Mouse (Mus musculus) CH12.LX (cell line): Measurements from ENCODE around the gene Plgrkt. TPM values are rescaled to one million over a fixed set of nuclear protein-coding genes. Genes with fewer than 3 reads are reported as not detected.

Experiments used
- DNase-seq: peaks from one replicate; pipeline ENCODE4 v3.0.0-alpha.2; 2013; ENCODE audit errors: extremely low read depth
- H3K27ac ChIP-seq: 2 replicates; pipeline ENCODE4 v1.5.1; 2012; ENCODE audit warnings: low read depth, mild to moderate bottlenecking, control low read depth, moderate library complexity; ENCODE audit not compliant: insufficient read depth
- H3K27me3 ChIP-seq: replicated peaks from 2 replicates; pipeline ENCODE3; 2012; ENCODE audit warnings: inconsistent platforms
- H3K36me3 ChIP-seq, 2 experiments: replicated peaks in 1 of 2; 2 replicates each; pipeline versions ENCODE3 to v1.6.1; 2012; ENCODE audit warnings: inconsistent platforms in 1 of 2, low read length in 1 of 2, mild to moderate bottlenecking in 1 of 2, mixed read lengths in 1 of 2, moderate library complexity in 1 of 2; ENCODE audit not compliant: control insufficient read depth in 1 of 2, insufficient read depth in 1 of 2
- H3K4me1 ChIP-seq, 2 experiments: 2 replicates each; pipeline ENCODE4 v1.6.1; 2012; ENCODE audit warnings: inconsistent platforms in 1 of 2, moderate library complexity in 1 of 2; ENCODE audit not compliant: insufficient read depth in 2 of 2, control insufficient read depth in 1 of 2
- H3K4me2 ChIP-seq: 2 replicates; pipeline ENCODE4 v1.6.1; 2012; ENCODE audit warnings: low read depth, mild to moderate bottlenecking, control low read depth; ENCODE audit not compliant: poor library complexity, insufficient read depth, severe bottlenecking
- H3K4me3 ChIP-seq, 3 experiments: fragments of 150-350 bp in 1 of 3; sonication (generic) in 1 of 3; replicated peaks in 1 of 3; 2 replicates each; pipeline versions ENCODE3 to v1.5.1; 2011 to 2012; ENCODE audit warnings: low read depth in 2 of 3, low read length in 2 of 3, mild to moderate bottlenecking in 2 of 3, moderate library complexity in 2 of 3, control low read depth in 1 of 3, improper control_type of control experiment in 1 of 3, inconsistent platforms in 1 of 3, mixed read lengths in 1 of 3; ENCODE audit not compliant: poor library complexity in 1 of 3
- H3K79me2 ChIP-seq: replicated peaks from 2 replicates; pipeline ENCODE4 v1.6.1; 2012; ENCODE audit warnings: mild to moderate bottlenecking, moderate library complexity; ENCODE audit not compliant: control insufficient read depth, poor library complexity, insufficient read depth, severe bottlenecking; ENCODE audit errors: extremely low read depth
- H3K9ac ChIP-seq: 2 replicates; pipeline ENCODE4 v1.6.1; 2012; ENCODE audit warnings: low read depth, mild to moderate bottlenecking, control low read depth, moderate library complexity; ENCODE audit not compliant: insufficient read depth
- H3K9me3 ChIP-seq: replicated peaks from 2 replicates; pipeline ENCODE3; 2012; ENCODE audit warnings: low read length, inconsistent platforms, mixed read lengths
- BHLHE40 ChIP-seq: IDR thresholded peaks from 2 replicates; pipeline ENCODE4 v1.6.1; 2011; ENCODE audit warnings: mild to moderate bottlenecking, low read depth, low read length, improper control_type of control experiment
- CHD1 ChIP-seq: IDR thresholded peaks from 2 replicates; pipeline ENCODE4 v1.6.1; 2012; ENCODE audit warnings: low read depth, low read length, improper control_type of control experiment, inconsistent platforms
- CHD2 ChIP-seq: IDR thresholded peaks from 2 replicates; pipeline ENCODE4 v1.6.1; 2011; ENCODE audit warnings: low read length, improper control_type of control experiment
- CTCF ChIP-seq, 2 experiments: IDR thresholded peaks in 1 of 2; conservative IDR thresholded peaks in 1 of 2; 2 replicates each; pipeline ENCODE4 v1.5.1; 2011 to 2012; ENCODE audit warnings: low read depth in 2 of 2, low read length in 2 of 2, improper control_type of control experiment in 1 of 2, inconsistent platforms in 1 of 2, mild to moderate bottlenecking in 1 of 2, moderate library complexity in 1 of 2
- E2F4 ChIP-seq: IDR thresholded peaks from 2 replicates; pipeline ENCODE4 v1.6.1; 2011; ENCODE audit warnings: low read depth, low read length, improper control_type of control experiment; ENCODE audit not compliant: insufficient replicate concordance
- ELF1 ChIP-seq: IDR thresholded peaks from 2 replicates; pipeline ENCODE4 v1.6.1; 2014; ENCODE audit warnings: low read depth, mild to moderate bottlenecking, inconsistent platforms, low read length, improper control_type of control experiment
- EP300 ChIP-seq: IDR thresholded peaks from 2 replicates; pipeline ENCODE4 v1.6.1; 2011; ENCODE audit warnings: low read length, improper control_type of control experiment
- ETS1 ChIP-seq: conservative IDR thresholded peaks from 2 replicates; pipeline ENCODE4 v1.6.1; 2012; ENCODE audit warnings: low read depth, mild to moderate bottlenecking, inconsistent platforms, low read length, improper control_type of control experiment, moderate library complexity
- IRF4 ChIP-seq: IDR thresholded peaks from 2 replicates; pipeline ENCODE4 v1.6.1; 2014; ENCODE audit warnings: low read depth, mild to moderate bottlenecking, inconsistent platforms, low read length, improper control_type of control experiment
- JUND ChIP-seq: conservative IDR thresholded peaks from 2 replicates; pipeline ENCODE4 v1.6.1; 2011; ENCODE audit warnings: low read depth, low read length, improper control_type of control experiment
- KAT2A ChIP-seq: IDR thresholded peaks from 2 replicates; pipeline ENCODE4 v1.6.1; 2012; ENCODE audit warnings: low read length, improper control_type of control experiment, inconsistent platforms; ENCODE audit not compliant: insufficient replicate concordance
- MAX ChIP-seq: IDR thresholded peaks from 2 replicates; pipeline ENCODE4 v1.6.1; 2011; ENCODE audit warnings: low read length, improper control_type of control experiment
- MAZ ChIP-seq: IDR thresholded peaks from 2 replicates; pipeline ENCODE4 v1.6.1; 2012; ENCODE audit warnings: low read depth, mild to moderate bottlenecking, inconsistent platforms, low read length, improper control_type of control experiment, moderate library complexity
- MEF2A ChIP-seq: IDR thresholded peaks from 2 replicates; pipeline ENCODE4 v1.6.1; 2014; ENCODE audit warnings: low read depth, mild to moderate bottlenecking, inconsistent platforms, low read length, improper control_type of control experiment, borderline replicate concordance
- MXI1 ChIP-seq: IDR thresholded peaks from 2 replicates; pipeline ENCODE4 v1.6.1; 2011; ENCODE audit warnings: mild to moderate bottlenecking, low read depth, low read length, improper control_type of control experiment
- MYC ChIP-seq: IDR thresholded peaks from 2 replicates; pipeline ENCODE4 v1.6.1; 2011; ENCODE audit warnings: low read depth, mild to moderate bottlenecking, improper control_type of control experiment, low read length
- NELFE ChIP-seq: IDR thresholded peaks from 2 replicates; pipeline ENCODE4 v1.6.1; 2011; ENCODE audit warnings: low read depth, low read length, improper control_type of control experiment
- NRF1 ChIP-seq: IDR thresholded peaks from 2 replicates; pipeline ENCODE4 v1.6.1; 2014; ENCODE audit warnings: low read depth, mild to moderate bottlenecking, inconsistent platforms, low read length, improper control_type of control experiment, moderate library complexity
- POLR2A ChIP-seq: IDR thresholded peaks from 2 replicates; pipeline ENCODE4 v1.6.1; 2011; ENCODE audit warnings: low read depth, mild to moderate bottlenecking, improper control_type of control experiment, low read length
- RAD21 ChIP-seq: IDR thresholded peaks from 2 replicates; pipeline ENCODE4 v1.6.1; 2011; ENCODE audit warnings: low read depth, mild to moderate bottlenecking, low read length, improper control_type of control experiment, moderate library complexity
- RCOR1 ChIP-seq: conservative IDR thresholded peaks from 2 replicates; pipeline ENCODE4 v1.6.1; 2012; ENCODE audit warnings: low read depth, mild to moderate bottlenecking, inconsistent platforms, low read length, improper control_type of control experiment
- SIN3A ChIP-seq: IDR thresholded peaks from 2 replicates; pipeline ENCODE4 v1.6.1; 2012; ENCODE audit warnings: low read length, improper control_type of control experiment, inconsistent platforms
- SMC3 ChIP-seq: IDR thresholded peaks from 2 replicates; pipeline ENCODE4 v1.6.1; 2011; ENCODE audit warnings: low read depth, low read length, improper control_type of control experiment
- TCF12 ChIP-seq: IDR thresholded peaks from 2 replicates; pipeline ENCODE4 v1.6.1; 2014; ENCODE audit warnings: low read depth, mild to moderate bottlenecking, inconsistent platforms, low read length, improper control_type of control experiment
- USF1 ChIP-seq: IDR thresholded peaks from 2 replicates; pipeline ENCODE4 v1.6.1; 2014; ENCODE audit warnings: low read depth, mild to moderate bottlenecking, inconsistent platforms, low read length, improper control_type of control experiment
- USF2 ChIP-seq: conservative IDR thresholded peaks from 2 replicates; pipeline ENCODE4 v1.6.1; 2011; ENCODE audit warnings: low read depth, low read length, improper control_type of control experiment
- ZC3H11A ChIP-seq: IDR thresholded peaks from 2 replicates; pipeline ENCODE4 v1.6.1; 2012; ENCODE audit warnings: low read depth, mild to moderate bottlenecking, inconsistent platforms, low read length, improper control_type of control experiment
- ZMIZ1 ChIP-seq: IDR thresholded peaks from 2 replicates; pipeline ENCODE4 v1.6.1; 2012; ENCODE audit warnings: low read depth, mild to moderate bottlenecking, inconsistent platforms, low read length, improper control_type of control experiment
- ZNF384 ChIP-seq: IDR thresholded peaks from 2 replicates; pipeline ENCODE4 v1.6.1; 2012; ENCODE audit warnings: low read depth, low read length, improper control_type of control experiment, inconsistent platforms
- dilution Hi-C: fragments of 300-500 bp; cut with MboI; formaldehyde crosslinking; loops from 2 replicates; pipeline ENCODE4 v1.14.3; 2020; ENCODE audit warnings: low sequenced_read_pairs; ENCODE audit not compliant: extremely low pct_unique_long_range_greater_than_20kb, extremely low pct_ligation_motif_present
- in situ Hi-C: fragments of 300-500 bp; cut with MboI; formaldehyde crosslinking; loops from 3 replicates; pipeline ENCODE4 v1.14.3; 2019; ENCODE audit warnings: low sequenced_read_pairs, low pct_ligation_motif_present, low pct_unique_long_range_greater_than_20kb, mixed read lengths
- polyA plus RNA-seq: library from polyadenylated mRNA; unstranded; fragments of >175 nt; gene quantifications from 2 replicates; pipeline ENCODE4 v1.2.1, GENCODE M21; 2012; ENCODE audit warnings: low read depth; ENCODE audit not compliant: insufficient read length
- total RNA-seq, 2 experiments: library from RNA; depleted of rRNA; stranded (reverse); fragments of 300-350 nt in 1 of 2; fragments of >200 nt in 1 of 2; gene quantifications; 2 replicates each; pipeline ENCODE4 v1.2.3; 2012 to 2014

The Plgrkt gene
- total and polyA plus RNA-seq, 3 experiments, result 31.3 to 40.6 (median 33.0) TPM

- peaks cover 30 to 78% of the 10 kb centered on the region in 2 experiments for H3K4me1 ChIP-seq
- H3K79me2 ChIP-seq, result peaks cover 5% of the 10 kb centered on the region
- peak; percentile 77 for DNase-seq
- H3K27ac ChIP-seq, result peak overlapping the region; percentile 95
- H3K27me3 ChIP-seq, result no peaks in the 10 kb centered on the region
- peaks cover 62 to 81% of the 10 kb centered on the region in 2 experiments for H3K36me3 ChIP-seq
- peak overlapping the region; percentile 61; the same call in 1 of the 2 replicates for H3K4me2 ChIP-seq
- H3K9me3 ChIP-seq, result no peaks in the 10 kb centered on the region
- dilution Hi-C loops (no loop called here), in situ Hi-C loops (no loop called here)
- peak overlapping the region; percentile 23 to 66 (median 58) for H3K4me3 ChIP-seq
- TF ChIP-seq E2F4 (no peak), SIN3A (peak; percentile 51), CHD1 (peak; percentile 54; the same call in 1 of the 2 replicates), ETS1 (peak; percentile 82), ZNF384 (no peak), MAZ (0 out of 2 replicates have a peak, but pooled peaks have one; percentile 47), SMC3 (no peak), TCF12 (peak; percentile 33; the same call in 1 of the 2 replicates), USF2 (no peak), CHD2 (no peak), EP300 (peak; percentile 66), MEF2A (peak; percentile 71; the same call in 1 of the 2 replicates), IRF4 (no peak), BHLHE40 (peak; percentile 59), RAD21 (no peak), RCOR1 (no peak), KAT2A (no peak), MXI1 (0 out of 2 replicates have a peak, but pooled peaks have one; percentile 48), NRF1 (0 out of 2 replicates have a peak, but pooled peaks have one; percentile 14), NELFE (no peak), CTCF (conservative IDR thresholded peaks at IDR 0.05 in 1 of 2, IDR thresholded peaks at IDR 0.05 in 1 of 2; ENCODE audit: low read depth in 2 of 2, low read length in 2 of 2) (no peak), ZC3H11A (no peak), JUND (no peak), ZMIZ1 (no peak), MYC (0 out of 2 replicates have a peak, but pooled peaks have one; percentile 15), USF1 (no peak), ELF1 (no peak), MAX (peak; percentile 49), POLR2A (0 out of 2 replicates have a peak, but pooled peaks have one; percentile 11)
- peak overlapping the region; percentile 91 for H3K9ac ChIP-seq
Measured at GRCm38 (mm10) chr19:29383368-29383767, 16.2 kb upstream of the Plgrkt start.
